Mouse (Mus musculus) adrenal gland, postnatal 36 days (tissue): ENCODE measurements around the gene Lrr1. TPM values are rescaled to one million over a fixed set of nuclear protein-coding genes. Genes with fewer than 3 reads are reported as not detected.
"Not testable (repeated sequence)": the region's sequence is repeated elsewhere in the genome, so short reads cannot be mapped to it uniquely, and the experiment has no call there.

Source experiments
- DNase-seq, 2 experiments: peaks; one replicate each; pipeline ENCODE4 v3.0.0; 2021; ENCODE audit warnings: mixed read lengths in 1 of 2
- total RNA-seq, 2 experiments: library from RNA; stranded (reverse); gene quantifications; 2 replicates each; pipeline ENCODE4 v1.2.3; 2021

The Lrr1 gene
- total RNA-seq, 2 experiments from 2014 or later, result 0.46 to 0.86 TPM

DNA sequence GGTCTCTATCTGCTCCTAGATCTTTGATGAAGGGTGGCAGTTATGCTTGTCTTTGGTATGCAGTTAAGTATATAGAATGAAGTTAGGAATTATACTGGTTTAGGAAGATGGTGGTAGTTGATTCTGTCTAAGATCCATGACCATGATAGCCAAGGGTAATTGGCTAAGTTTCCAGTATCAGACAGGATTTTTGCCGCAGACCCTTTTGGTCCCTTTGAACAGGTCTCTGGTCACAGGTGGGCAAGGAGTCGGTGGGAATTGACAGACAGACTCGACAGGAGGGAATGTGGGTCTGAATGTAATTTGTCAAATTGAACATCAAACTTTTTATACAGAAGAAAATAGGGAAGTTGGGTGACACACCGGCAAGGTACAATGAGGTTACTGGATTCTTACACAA is 5.0 kb upstream of the Lrr1 start:
- not testable (repeated sequence) for DNase-seq

DNA sequence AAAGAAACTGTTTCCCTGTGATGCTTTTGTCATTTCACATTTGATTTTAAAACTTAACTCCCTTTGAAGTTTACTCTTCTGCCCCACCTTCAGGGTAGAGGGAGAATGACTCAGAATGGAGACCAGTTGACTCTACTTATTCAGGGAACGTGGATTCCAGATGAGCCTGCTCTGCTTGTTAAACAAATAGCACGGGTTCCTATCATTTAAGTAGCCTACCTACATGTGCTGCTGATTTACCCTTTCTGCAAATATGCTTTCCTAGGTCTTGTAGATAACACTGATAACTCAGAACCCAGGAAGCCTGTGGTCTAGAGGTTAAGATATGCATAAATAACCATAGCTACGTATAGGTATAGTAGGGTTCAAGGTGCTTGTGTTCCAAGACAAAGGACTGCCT is 3.7 kb upstream of the Lrr1 start:
- DNase-seq, result no peak

DNA sequence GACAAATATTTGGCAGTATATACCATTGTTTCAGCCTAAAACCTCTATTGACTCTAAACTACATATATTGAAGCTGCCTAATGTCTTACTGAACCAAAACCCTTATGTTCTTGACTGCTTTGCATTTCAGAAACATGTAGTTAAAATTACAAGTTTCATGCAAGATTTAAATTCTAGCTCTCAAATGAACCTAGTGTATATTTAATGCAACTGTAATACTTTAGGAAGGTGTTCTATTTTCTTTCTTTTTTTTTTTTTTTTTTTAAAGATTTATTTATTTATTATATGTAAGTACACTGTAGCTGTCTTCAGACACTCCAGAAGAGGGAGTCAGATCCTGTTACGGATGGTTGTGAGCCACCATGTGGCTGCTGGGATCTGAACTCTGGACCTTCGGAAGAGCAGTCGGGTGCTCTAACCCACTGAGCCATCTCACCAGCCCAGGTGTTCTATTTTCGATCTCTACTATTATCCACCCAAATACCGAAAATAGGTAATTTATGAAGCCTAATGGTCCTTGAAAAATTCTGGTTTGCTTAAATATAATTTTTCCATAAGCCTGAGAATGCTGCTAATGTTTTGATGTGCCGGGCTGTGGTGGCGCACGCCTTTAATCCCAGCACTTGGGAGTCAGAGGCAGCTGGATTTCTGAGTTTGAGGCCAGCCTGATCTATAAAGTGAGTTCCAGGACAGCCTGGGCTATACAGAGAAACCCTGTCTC is 1.6 kb upstream of the Lrr1 start:
- not testable (repeated sequence) for DNase-seq

DNA sequence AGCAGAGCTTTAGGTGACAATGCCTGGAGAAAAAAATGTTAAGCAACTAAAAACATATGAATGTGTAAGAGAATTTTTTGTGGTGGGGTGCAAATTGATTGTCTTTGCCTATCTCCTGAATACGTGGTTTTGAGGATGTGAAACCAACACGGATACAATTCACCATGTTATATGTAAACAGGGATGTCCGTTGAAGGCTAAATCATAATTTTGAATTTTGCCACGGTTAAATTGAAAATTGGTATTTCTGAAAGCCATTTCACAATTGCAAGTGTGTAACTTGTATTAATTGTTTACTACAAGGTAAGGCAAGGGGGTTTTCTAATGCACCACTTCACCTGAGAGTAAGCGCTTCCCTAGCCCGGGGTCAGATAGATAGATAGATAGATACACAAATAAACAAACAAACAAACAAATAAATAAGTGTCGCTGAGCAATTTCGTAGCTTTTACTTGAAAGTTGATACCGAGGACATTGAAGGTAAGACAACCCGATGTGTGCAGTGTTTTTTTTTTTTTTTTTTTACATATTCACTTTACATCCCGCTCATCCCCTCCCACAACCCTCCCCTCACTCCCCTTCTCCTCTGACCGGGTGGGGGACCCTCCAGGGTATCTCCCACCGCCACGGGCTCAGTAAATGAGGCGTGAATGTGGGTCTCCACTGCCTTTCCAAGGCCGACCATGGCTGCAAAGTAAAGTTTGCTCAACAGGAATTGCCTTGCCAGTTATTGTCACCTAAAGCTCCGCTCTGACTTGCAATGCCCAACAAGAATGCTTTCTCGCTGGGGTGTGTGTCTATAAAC is 756 bp upstream of the Lrr1 start:
- DNase-seq, result no peak

DNA sequence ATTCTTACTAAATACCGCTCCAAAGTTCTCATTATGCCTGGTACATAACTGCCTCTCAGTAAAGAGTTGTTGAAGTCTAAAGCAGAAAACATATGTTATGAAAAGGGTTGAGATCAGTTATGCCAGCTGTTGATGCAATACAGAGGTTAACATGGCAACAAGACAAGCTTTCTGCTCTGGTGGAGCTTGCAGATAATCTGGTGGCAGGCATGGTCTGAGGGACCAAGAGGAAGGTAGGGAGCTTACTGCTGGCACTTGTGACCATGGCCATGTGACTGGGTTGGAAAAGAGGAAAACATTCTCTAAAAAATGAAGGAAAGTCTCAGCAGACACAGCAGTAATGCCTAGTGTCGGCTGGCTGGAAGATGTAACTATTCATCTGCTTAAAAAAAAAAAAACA is 2.7 kb downstream of the Lrr1 start:
- no peak for DNase-seq

DNA sequence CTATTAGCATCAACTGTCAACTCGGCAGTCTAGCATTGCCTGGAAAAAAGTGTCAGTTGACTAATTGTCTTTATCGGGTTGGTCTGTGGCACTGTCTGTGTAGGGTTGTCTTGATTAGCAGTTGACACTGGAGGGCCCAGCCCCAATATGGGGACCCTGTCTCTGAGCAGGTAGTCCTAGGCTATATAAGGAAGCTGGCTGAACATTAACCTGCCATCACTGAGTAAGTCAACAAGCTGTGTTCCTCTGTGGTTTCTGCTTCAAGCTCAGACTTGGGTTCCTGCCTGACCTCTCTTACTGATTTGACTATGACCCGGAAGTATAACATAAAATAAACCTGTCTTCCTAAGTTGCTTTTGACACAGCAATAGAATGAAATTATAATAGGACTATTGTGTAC is 7.4 kb downstream of the Lrr1 start:
- no peak for DNase-seq

DNA sequence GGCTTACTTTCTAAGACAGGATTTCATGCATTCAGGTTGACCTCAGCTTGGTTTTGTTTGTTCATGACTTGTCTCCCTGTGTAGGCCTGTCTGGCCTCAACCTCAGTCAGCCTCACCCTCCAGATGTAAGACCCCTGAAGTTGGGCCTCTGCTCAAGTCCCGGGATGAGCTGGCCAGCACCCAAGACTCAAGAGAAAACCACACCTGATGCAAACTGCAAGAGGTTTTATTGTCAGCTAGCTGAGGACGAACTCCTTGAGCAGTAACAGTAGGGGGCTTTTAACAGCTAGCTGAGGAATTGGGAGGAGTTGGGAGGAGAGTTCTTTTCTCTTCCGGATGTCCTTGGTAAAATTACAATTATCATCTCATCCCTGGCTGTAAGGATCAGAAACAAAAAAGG is 8.9 kb downstream of the Lrr1 start:
- DNase-seq, result no peak

DNA sequence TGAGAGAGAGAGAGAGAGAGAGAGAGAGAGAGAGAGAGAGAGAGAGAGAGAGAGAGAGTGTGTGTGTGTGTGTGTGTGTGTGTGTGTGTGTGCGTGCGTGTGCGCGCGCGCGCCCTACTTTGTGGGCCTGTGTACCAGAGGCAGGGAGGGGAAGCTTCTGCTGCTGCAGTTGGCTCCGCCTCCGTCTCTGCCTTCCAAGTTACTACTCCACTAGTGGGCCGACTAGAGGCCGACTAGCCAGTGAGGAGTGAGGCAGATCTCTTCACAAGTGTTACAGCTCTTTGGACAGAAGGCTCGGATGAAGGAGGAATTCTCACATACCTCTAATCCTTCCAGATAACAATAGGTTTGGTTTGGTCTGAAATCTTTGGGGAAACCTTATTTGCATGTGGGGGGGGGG is 10.8 kb downstream of the Lrr1 start:
- no peak for DNase-seq

DNA sequence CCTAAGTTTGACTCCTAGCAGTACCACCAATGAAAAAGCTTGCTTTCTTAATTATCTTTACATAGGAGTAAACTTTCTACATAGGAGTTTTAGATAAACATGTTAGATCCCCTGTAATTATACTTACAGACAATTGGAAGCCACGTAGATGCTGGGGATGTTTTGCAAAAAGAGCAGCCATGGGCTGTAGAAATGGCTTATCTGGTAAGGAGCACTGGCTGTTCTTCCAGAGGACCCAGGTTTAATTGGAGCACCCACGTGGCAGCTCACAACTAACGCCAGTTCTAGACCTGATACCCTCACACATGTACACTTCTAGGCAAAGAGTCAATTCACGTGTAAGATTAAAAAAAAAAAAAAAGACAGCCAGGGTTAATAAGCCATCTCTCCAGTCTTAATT is 13.2 kb downstream of the Lrr1 start:
- DNase-seq, result no peak

DNA sequence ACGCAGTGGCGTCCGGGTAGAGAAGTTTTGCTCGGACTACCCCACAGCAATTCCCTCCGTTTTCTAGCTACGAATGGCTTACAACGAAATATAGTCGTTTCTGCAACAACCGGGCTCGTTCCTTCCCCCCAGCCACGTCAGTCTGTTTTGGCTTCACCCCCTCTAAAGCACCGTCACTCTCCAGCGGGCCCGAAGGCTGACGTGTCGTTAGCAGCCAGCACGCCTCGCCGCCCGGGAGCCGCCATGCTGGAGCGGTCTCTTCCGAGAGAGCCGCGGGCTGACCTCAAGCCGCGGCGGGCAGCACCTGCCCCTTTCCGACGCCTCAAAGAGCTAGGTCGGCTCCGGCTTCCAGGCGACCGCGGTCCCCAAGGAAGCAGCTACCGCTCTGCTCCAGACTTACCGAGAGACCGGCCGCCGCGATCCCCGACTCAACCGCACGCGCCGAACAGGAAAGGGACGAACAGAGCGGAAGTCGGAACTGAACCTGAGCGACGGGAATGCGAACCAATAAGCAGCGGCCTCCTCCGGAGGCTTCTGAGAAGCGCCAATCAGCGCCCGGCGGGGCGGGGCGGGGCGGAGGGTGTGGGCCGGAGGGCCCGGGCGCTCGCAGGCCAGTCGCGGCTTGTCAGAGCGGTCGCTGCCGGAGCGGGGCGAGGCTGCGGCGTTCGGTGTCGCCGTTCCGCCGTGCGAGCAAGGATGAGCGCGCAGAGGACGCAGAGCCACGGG is 15.1 kb downstream of the Lrr1 start, which contains the start of the genes Rpl36al and Mgat2:
TSS of gene Rpl36al (minus strand) at position 501 of the 726 bp plus-strand sequence.
TSS of gene Mgat2 (plus strand) at position 575 of the 726 bp plus-strand sequence.
- peak; percentile 99 to 100 for DNase-seq

DNA sequence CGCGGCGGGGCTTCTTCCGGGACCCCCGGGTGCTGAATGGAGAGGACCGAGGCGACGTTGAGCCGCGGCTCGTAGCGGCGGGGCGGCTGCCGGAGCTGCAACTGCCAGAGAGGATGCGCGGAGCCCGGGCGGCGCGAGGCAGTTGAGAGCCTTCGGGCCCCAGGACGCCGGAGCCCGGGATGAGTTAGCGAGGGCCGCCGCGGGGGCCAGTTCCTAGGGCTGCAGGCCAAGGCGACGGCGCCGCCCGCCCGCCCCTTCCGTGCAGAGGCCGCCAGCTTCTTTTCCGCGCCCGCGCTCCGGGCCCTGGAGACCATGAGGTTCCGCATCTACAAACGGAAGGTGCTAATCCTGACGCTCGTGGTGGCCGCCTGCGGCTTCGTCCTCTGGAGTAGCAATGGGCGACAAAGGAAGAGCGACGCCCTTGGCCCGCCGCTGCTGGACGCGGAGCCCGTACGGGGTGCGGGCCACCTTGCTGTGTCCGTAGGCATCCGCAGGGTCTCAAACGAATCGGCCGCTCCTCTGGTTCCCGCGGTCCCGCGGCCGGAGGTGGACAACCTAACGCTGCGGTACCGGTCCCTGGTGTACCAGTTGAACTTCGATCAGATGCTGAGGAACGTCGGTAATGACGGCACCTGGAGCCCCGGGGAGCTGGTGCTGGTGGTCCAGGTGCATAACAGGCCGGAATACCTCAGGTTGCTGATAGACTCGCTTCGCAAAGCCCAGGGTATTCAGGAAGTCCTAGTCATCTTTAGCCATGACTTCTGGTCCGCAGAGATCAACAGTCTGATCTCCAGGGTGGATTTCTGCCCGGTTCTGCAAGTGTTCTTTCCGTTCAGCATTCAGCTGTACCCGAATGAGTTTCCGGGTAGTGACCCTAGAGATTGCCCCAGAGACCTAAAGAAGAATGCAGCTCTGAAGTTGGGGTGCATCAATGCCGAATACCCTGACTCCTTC is 16.0 kb downstream of the Lrr1 start:
- peak; percentile 69 to 75 for DNase-seq

DNA sequence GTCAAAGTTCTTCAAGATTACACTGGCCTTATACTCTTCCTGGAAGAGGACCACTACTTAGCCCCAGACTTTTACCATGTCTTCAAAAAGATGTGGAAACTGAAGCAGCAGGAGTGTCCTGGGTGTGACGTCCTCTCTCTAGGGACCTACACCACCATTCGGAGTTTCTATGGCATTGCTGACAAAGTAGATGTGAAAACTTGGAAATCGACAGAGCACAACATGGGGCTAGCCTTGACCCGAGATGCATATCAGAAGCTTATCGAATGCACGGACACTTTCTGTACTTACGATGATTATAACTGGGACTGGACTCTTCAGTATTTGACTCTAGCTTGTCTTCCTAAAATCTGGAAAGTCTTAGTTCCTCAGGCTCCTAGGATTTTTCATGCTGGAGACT is 16.8 kb downstream of the Lrr1 start:
- DNase-seq, result no peak

DNA sequence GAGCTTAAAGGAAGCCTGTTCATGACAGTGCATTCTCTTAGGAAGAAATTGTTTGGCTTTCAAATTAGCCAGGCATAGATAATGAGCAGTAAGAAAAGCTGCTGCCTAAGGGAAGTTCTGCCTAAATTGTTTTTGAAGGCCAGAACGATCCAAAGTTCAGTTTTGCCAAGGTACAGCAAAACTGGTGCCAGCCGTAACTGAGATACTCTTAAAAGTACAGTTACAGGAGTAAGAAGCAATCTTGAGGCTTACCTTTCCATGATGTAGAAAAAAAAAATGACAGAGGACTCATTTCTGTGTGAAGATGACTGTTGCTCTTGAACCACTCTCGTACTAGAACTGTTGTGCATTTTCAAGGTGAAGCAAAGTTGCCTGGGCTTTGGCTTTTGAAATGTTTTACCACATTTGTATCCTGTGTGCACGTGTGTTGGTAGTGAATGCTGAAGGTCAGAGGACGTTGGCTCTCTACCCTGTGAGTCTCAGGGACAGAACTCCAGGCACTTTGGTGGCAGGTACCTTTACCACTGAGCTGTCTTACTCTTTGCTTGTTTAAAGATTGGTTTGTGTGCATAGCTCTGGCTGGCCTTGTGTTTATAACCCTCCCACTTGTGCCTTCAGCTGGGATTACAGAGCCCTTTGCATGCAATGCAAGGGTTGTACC is 18.3 kb downstream of the Lrr1 start:
- DNase-seq, result peak in 1 of 2 experiments; percentile 46

DNA sequence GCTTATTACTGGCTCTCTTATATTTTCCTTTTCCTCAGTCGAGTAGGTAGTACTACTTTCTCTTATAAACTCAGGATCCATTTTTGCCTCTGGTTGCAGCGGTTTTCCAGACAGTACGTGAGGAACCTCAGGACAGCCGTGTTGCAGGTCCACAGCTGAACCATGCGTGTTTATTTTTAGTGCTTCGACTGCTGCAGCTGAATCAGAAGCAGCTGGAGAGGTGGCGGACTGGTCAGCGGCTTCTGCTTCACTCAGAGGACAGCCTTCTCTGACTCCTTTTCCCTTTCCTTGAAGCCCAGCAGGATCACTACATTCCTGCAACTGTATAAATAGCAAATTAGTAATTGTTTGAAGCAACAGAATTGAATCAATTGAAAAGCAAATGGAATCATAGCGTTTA is 21.5 kb downstream of the Lrr1 start:
- no peak for DNase-seq

DNA sequence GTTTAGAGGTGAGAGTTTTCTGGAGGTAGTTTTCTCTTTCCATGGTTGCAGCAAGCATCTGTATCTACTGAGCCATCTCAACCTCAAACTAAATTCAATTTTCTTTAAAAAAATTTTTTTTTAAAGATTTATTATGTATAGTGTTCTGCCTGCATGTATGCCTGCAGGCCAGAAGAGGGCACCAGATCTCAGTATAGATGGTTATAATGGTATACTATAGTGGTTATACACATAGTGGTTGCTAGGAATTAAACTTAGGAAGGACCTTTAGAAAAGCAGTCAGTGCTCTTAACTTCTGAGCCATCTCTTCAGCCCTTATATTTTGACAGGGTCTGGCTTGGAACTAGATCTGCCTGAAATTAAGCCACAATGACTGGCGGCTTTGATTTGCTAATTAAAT is 21.9 kb downstream of the Lrr1 start:
- DNase-seq, result peak in 1 of 2 experiments; percentile 26

DNA sequence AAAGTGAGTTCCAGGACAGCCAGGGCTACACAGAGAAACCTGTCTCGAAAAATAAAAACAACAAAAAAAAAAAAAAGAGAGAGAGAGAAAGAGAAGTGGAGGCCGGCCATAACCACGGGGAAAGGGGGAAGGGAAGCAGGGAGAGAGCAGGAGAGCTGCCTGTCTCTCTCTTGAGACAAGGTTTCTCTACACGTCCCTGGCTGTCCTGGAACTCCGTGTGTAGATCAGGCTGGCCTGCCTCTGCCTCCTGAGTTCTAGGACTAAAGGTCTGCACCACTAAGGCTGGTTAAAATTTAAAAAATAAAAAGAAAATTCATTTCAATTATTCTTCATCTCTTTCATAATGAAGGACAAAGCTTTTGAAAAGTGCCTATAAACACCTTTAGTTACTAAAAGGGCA is 22.8 kb downstream of the Lrr1 start:
- DNase-seq, result no peak

DNA sequence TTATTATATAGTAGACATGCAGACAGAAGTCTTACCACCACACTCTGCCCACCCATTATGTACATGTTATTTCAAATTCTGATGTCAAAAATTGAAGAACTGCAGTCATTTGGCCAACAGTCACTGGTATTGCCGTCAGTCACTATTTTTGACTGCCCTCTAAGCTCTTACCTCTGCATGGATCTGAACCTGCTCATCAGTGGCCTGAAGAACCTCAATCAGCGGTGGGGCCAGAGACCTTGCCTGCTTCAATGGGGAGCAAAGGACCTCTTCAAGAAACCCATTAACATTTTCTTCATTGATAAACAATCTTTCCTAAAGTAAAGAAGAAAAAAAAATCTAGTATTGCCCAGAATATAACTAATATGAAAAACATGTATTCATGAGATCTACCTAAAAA is 24.0 kb downstream of the Lrr1 start:
- no peak for DNase-seq

DNA sequence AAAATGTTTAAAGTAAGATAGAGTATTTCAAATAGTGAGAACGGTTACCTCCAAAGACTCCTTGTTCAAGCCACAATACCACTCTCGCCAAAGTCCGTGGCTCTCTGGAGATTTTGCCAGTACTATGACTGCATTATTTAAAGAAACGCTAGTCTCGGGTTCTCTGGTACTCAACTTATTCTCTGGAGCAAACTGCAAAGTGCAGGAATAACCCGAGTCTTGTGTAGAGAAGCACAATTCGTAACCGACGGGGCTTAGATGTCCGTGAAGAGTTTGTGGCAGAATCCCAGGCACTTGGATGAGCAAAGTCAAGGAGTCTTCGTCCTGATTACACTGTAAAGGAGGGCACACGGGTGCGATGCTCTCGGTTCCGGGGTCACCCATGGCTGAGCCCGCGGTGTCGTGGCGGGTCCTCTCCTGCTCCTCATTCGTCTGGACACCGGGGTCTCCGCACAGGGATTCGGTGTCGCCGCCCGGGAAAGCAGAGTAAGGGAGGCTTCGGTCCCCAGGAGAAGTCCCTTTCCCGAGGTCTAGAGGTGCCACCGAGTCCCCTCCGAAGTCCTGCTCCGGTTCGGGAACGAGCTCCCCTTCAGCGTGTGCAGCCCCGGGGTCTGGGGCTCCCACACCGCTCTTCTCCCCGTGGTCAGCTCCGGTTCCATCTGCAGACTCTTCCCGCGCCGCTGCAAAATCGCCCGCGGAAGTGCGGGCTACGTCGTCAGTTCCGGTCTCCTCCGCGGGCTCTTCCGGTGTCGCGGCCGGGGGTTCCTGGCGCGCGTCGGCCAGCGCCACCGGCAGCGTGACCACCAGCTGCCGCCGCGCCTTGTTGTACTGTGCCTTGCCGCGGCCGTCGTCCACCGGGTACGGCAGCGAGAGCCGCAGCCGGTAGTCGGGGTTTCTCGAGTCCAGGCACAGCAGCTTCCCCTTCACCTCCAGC is 28.1 kb downstream of the Lrr1 start, which contains the start of gene Gm49383:
TSS of gene Gm49383 (minus strand) at position 661 of the 934 bp plus-strand sequence.
- DNase-seq, result peak; percentile 75 to 85

DNA sequence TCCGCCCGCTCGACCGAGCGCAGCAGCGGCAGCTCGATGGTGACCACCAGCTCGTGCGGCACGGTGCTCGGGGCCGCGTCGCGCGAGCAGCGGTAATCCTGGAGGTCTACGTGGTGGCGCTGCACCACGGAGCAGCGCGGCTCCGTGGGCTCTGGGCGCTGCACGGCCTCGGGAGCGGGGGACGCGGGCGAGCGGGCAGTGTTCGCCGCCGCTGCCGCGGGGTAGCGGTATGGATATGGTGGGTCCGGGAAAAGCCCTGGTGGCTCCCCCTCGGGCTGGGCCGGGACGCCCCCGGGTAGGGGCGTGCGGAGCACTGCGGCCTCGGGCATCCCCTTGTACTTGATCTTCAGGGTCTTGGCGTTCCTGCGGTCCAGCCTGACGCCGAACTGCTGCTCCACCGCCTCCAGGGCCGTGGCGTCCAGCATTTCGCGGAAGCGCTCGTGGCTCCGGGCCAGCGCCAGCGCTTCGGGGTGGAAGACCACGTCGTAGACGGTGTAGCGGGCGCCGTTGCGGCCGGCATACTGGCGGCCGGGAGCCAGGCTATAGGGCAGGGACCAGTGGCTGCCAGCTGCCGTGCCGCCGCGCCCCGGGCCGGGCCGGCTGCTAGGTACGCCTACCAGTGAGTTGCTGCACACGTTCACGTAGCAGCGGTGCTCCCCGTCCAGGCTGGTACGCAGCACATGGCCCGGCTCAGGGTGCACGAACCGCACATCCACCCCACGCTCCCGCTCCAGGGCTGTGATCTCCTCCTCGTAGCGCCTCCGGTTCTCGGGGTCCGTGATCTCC is 29.0 kb downstream of the Lrr1 start:
- peak; percentile 68 to 78 for DNase-seq
